Mouse (Mus musculus) limb, embryonic 13.5 days (tissue): ENCODE measurements around the gene Clcn2. TPM values are rescaled to one million over a fixed set of nuclear protein-coding genes. Genes with fewer than 3 reads are reported as not detected.
"Not testable (repeated sequence)": the region's sequence is repeated elsewhere in the genome, so short reads cannot be mapped to it uniquely, and the experiment has no call there.

Experiments used
- ATAC-seq: fragments of 200-750 bp; cut with Nextera tagmentation; 2 replicates; pipeline ENCODE4 v1.8.0; 2017; ENCODE audit warnings: low read depth, moderate number of reproducible peaks, moderate TSS enrichment; ENCODE audit not compliant: low FRiP score
- H3K27ac ChIP-seq: fragments of 300-500 bp; sonication (generic); 2 replicates; pipeline ENCODE4 v1.5.1; 2015; ENCODE audit warnings: inconsistent platforms, mild to moderate bottlenecking, moderate library complexity
- H3K27me3 ChIP-seq: fragments of 300-500 bp; sonication (generic); 2 replicates; pipeline ENCODE4 v1.6.1; 2015; ENCODE audit warnings: mild to moderate bottlenecking, inconsistent platforms
- H3K36me3 ChIP-seq: fragments of 300-500 bp; sonication (generic); 2 replicates; pipeline ENCODE4 v1.6.1; 2015; ENCODE audit warnings: inconsistent platforms, mild to moderate bottlenecking, moderate library complexity
- H3K4me1 ChIP-seq: fragments of 300-500 bp; sonication (generic); 2 replicates; pipeline ENCODE4 v1.6.1; 2015; ENCODE audit warnings: inconsistent platforms
- H3K4me2 ChIP-seq: fragments of 300-500 bp; sonication (generic); replicated peaks from 2 replicates; pipeline ENCODE4 v1.6.1; 2015; ENCODE audit warnings: inconsistent platforms, mild to moderate bottlenecking, moderate library complexity
- H3K4me3 ChIP-seq: fragments of 300-500 bp; sonication (generic); 2 replicates; pipeline ENCODE4 v1.5.1; 2015; ENCODE audit warnings: moderate library complexity, mild to moderate bottlenecking, inconsistent platforms
- H3K9ac ChIP-seq: fragments of 300-500 bp; sonication (generic); 2 replicates; pipeline ENCODE4 v1.6.1; 2015; ENCODE audit warnings: mild to moderate bottlenecking, inconsistent platforms
- H3K9me3 ChIP-seq: fragments of 300-500 bp; sonication (generic); 2 replicates; pipeline ENCODE4 v1.6.1; 2016; ENCODE audit warnings: inconsistent platforms
- WGBS: fragments of 180-500 bp; shearing (Covaris S2); methylation state at CpG from one replicate; pipeline ENCODE4 v1.1.7; 2015; 5-methylcytosine and 5-hydroxymethylcytosine counted together
- polyA plus RNA-seq: library from polyadenylated mRNA; unstranded; fragments of >200 nt; fragmentation: Nextera tagmentation; extraction: Ambion mirVana; gene quantifications from 2 replicates; pipeline ENCODE4 v1.2.1, GENCODE M21; 2015

The Clcn2 gene
- polyA plus RNA-seq, 1 experiment from 2014 or later: 23.3 TPM

GRCm38 (mm10) chr16:20671886-20672285 is 45.7 kb downstream of the Clcn2 start:
- 24% methylated on average over 6 of the region's 6 CpGs for WGBS
- Histone ChIP-seq H3K27ac (no peak overlapping the region), H3K36me3 (peaks cover 27% of the 10 kb centered on the region), H3K4me2 (peak overlapping the region; percentile 99), H3K9me3 (no peaks in the 10 kb centered on the region), H3K9ac (no peak overlapping the region), H3K4me1 (peaks cover 24% of the 10 kb centered on the region), H3K4me3 (peak overlapping the region; percentile 95), H3K27me3 (no peaks in the 10 kb centered on the region)
- ATAC-seq: no peak

- no peak overlapping the region for H3K4me2 ChIP-seq
- no peak for ATAC-seq
- no peak overlapping the region for H3K9ac ChIP-seq
- H3K36me3 ChIP-seq: peaks cover 11% of the 10 kb centered on the region
- peaks cover 23% of the 10 kb centered on the region for H3K4me1 ChIP-seq
- WGBS: 88% methylated on average over 3 of the region's 3 CpGs
- no peak overlapping the region for H3K4me3 ChIP-seq
- no peaks in the 10 kb centered on the region for H3K9me3 ChIP-seq
- H3K27me3 ChIP-seq: no peaks in the 10 kb centered on the region
- no peak overlapping the region for H3K27ac ChIP-seq
Measured at GRCm38 (mm10) chr16:20670291-20670690, 47.3 kb downstream of the Clcn2 start.

DNA sequence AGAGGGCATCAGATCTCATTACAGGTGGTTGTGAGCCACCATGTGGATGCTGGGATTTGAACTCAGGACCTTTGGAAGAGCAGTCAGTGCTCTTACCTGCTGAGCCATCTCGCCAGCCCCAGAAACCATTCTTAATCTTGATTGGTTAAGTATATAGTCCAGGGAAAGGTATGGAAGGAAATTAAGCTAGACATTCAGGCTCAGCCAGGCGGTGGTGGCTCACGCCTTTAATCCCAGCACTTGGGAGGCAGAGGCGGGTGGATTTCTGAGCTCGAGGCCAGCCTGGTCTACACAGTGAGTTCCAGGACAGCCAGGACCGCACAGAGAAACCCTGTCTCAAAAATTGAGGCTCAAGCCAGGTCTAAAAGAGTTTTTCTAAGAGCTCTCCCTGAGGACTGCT is 49.5 kb downstream of the Clcn2 start, which contains the start of gene Eif4g1:
Gene Eif4g1, plus strand, starts transcription at position 301 of the 400 bp plus-strand sequence.
- H3K9me3 ChIP-seq, H3K4me2 ChIP-seq, H3K4me1 ChIP-seq, H3K27ac ChIP-seq, H3K4me3 ChIP-seq, H3K9ac ChIP-seq, ATAC-seq, H3K27me3 ChIP-seq: not testable (repeated sequence)
- 96% methylated on average over 4 of the region's 6 CpGs for WGBS
- H3K36me3 ChIP-seq: peaks cover 18% of the 10 kb centered on the region

DNA sequence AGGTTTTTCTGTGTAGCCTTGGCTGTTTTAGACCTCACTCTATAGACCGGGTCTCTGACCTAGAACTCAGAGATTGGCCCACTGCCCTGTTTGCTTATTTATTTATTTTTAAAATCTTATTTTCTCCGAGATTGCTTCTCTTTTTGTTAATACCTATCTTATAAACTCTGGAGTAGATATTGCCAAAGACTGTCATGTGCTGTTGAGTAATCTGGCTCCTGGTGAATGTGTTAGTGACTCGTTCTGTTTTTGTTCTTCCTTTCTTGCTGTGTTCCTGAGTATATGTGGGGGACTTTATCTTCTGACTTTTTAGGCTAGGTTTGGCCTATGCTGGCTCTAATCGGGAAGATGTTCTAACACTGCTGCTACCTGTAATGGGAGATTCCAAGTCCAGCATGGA is 59.9 kb downstream of the Clcn2 start:
- Histone ChIP-seq H3K4me1 (peaks cover 5% of the 10 kb centered on the region), H3K27ac (no peak overlapping the region), H3K27me3 (no peaks in the 10 kb centered on the region), H3K4me2 (no peak overlapping the region), H3K9ac (no peak overlapping the region), H3K9me3 (no peaks in the 10 kb centered on the region), H3K4me3 (no peak overlapping the region), H3K36me3 (peaks cover 90% of the 10 kb centered on the region)
- no peak for ATAC-seq
- WGBS: 92% methylated on average over 4 of the region's 4 CpGs

GRCm38 (mm10) chr16:20653315-20653714 is 64.2 kb downstream of the Clcn2 start:
- H3K9ac ChIP-seq: no peak overlapping the region
- H3K4me1 ChIP-seq: peaks cover 16% of the 10 kb centered on the region
- WGBS: 53% methylated on average over 2 of the region's 2 CpGs
- H3K36me3 ChIP-seq: peaks cover 47% of the 10 kb centered on the region
- H3K27ac ChIP-seq: no peak overlapping the region
- H3K9me3 ChIP-seq: no peaks in the 10 kb centered on the region
- H3K4me3 ChIP-seq: no peak overlapping the region
- H3K27me3 ChIP-seq: no peaks in the 10 kb centered on the region
- peak overlapping the region; percentile 97 for H3K4me2 ChIP-seq
- ATAC-seq: no peak

Other genes with a start within 250 kb of the Clcn2 start
- 109 and 113 TPM in 2 replicates for gene Eif2b5, start 218.9 kb downstream of the Clcn2 start, polyA plus RNA-seq
- gene Dvl3, start 200.8 kb downstream of the Clcn2 start, polyA plus RNA-seq: 28.0 and 28.7 TPM in 2 replicates
- 629 and 657 TPM in 2 replicates for gene Ap2m1, start 182.3 kb downstream of the Clcn2 start, polyA plus RNA-seq
- 68.1 and 78.1 TPM in 2 replicates for gene Abcf3, start 169.2 kb downstream of the Clcn2 start, polyA plus RNA-seq
- 0.73 and 1.5 TPM in 2 replicates for gene Vwa5b2, start 128.3 kb downstream of the Clcn2 start, polyA plus RNA-seq
- 37.2 and 37.7 TPM in 2 replicates for gene Eef1akmt4, start 106.2 kb downstream of the Clcn2 start, polyA plus RNA-seq
- gene Gm49333, start 106.1 kb downstream of the Clcn2 start, polyA plus RNA-seq: not detected in 2 replicates
- gene Alg3, start 106.0 kb downstream of the Clcn2 start, polyA plus RNA-seq: 39.5 and 41.1 TPM in 2 replicates
- gene Camk2n2, start 96.5 kb downstream of the Clcn2 start, polyA plus RNA-seq: 0.92 and 1.2 TPM in 2 replicates
- 6.9 and 7.5 TPM in 2 replicates for gene Ece2, start 87.9 kb downstream of the Clcn2 start, polyA plus RNA-seq
- 342 and 355 TPM in 2 replicates for gene Psmd2, start 66.1 kb downstream of the Clcn2 start, polyA plus RNA-seq
- 175 and 183 TPM in 2 replicates for gene Eif4g1, start 49.4 kb downstream of the Clcn2 start, polyA plus RNA-seq
- gene Fam131a, start 24.5 kb downstream of the Clcn2 start, polyA plus RNA-seq: 8.5 and 10.4 TPM in 2 replicates
- gene Polr2h, start 81 bp downstream of the Clcn2 start, polyA plus RNA-seq: 117 and 118 TPM in 2 replicates
- 9.1 and 9.3 TPM in 2 replicates for gene Chrd, start 15.4 kb upstream of the Clcn2 start, polyA plus RNA-seq
- gene Thpo, start 16.8 kb upstream of the Clcn2 start, polyA plus RNA-seq: 0.66 and 0.74 TPM in 2 replicates